Mouse (Mus musculus) brain, embryonic 14.5 days (tissue): ENCODE measurements at regions not wholly inside any gene's neighbourhood (a gene's known extent, or its start where the extent isn't known, plus 50 kb on each side); places are given as distances from the start of the nearest gene placed in this dataset.

Experiments used
- CTCF ChIP-seq: fragments of 200-500 bp; IDR thresholded peaks from 2 replicates; pipeline ENCODE4 v1.5.1; 2012; ENCODE audit warnings: inconsistent platforms, mild to moderate bottlenecking, moderate library complexity, borderline replicate concordance; ENCODE audit not compliant: insufficient read depth, insufficient read length; ENCODE audit errors: extremely low read depth
- POLR2A ChIP-seq: fragments of 200-500 bp; IDR thresholded peaks from 2 replicates; pipeline ENCODE4 v1.6.1; 2012; ENCODE audit warnings: mild to moderate bottlenecking, inconsistent platforms, borderline replicate concordance; ENCODE audit not compliant: poor library complexity, insufficient read depth, insufficient read length, severe bottlenecking; ENCODE audit errors: extremely low read depth

DNA sequence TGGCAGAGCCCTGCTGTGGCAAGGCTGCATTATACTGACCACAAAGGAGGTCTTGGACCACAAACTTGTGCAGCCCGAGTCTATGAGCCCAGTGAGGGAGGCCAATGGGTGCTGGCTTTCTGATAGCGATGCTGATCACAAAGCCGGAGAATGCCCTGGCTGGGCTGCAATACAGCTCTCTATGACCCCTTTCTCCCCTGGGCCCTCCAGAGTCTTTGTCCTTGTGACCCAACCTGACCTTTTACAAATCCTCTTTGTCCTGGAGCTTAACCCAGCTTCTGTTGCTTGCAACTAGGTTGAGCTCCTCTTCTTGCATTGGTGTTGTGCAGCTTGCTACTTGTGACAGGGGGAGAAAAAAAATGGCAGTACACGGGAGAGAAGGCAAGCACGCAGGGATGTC is 360.1 kb downstream of the Tbc1d22a start:
- TF ChIP-seq POLR2A (no peak), CTCF (no peak)
